Mouse (Mus musculus) megakaryocyte, embryonic 14.5 days (primary cell): ENCODE measurements around the gene Chrm1. TPM values are rescaled to one million over a fixed set of nuclear protein-coding genes. Genes with fewer than 3 reads are reported as not detected.
A peak's percentile ranks its signal among the peaks of the same experiment; 100 is the strongest.

Experiments
- H3K27me3 ChIP-seq: replicated peaks from 2 replicates; pipeline ENCODE3; 2012; ENCODE audit warnings: inconsistent platforms
- H3K36me3 ChIP-seq: replicated peaks from 2 replicates; pipeline ENCODE3; 2012; ENCODE audit warnings: low read length, inconsistent platforms, mixed read lengths
- H3K4me1 ChIP-seq: 2 replicates; pipeline ENCODE4 v1.6.1; 2012; ENCODE audit warnings: inconsistent platforms
- H3K4me3 ChIP-seq: replicated peaks from 2 replicates; pipeline ENCODE3; 2012; ENCODE audit warnings: moderate library complexity, mild to moderate bottlenecking, inconsistent platforms
- H3K9me3 ChIP-seq: 2 replicates; pipeline ENCODE4 v1.6.1; 2012; ENCODE audit warnings: inconsistent platforms
- FLI1 ChIP-seq: IDR thresholded peaks from 2 replicates; pipeline ENCODE4 v1.6.1; 2012; ENCODE audit warnings: low read length, inconsistent platforms, mixed read lengths
- GATA1 ChIP-seq: IDR thresholded peaks from 3 replicates; pipeline ENCODE4 v1.6.1; 2012; ENCODE audit warnings: mixed read lengths, low read length, inconsistent platforms, borderline replicate concordance
- polyA plus RNA-seq: library from polyadenylated mRNA; stranded (reverse); fragments of >175 nt; gene quantifications from 2 replicates; pipeline ENCODE4 v1.2.3, GENCODE M21; 2012; ENCODE audit warnings: low replicate concordance; ENCODE audit not compliant: insufficient read depth

Gene Chrm1
- polyA plus RNA-seq, 1 experiment = 0.02 TPM

- peaks cover 16% of the 10 kb centered on the region; the same call in 1 of the 2 replicates for H3K4me1 ChIP-seq
- H3K27me3 ChIP-seq = peaks cover 25% of the 10 kb centered on the region
- H3K9me3 ChIP-seq = no peaks in the 10 kb centered on the region
- H3K36me3 ChIP-seq = no peaks in the 10 kb centered on the region
- H3K4me3 ChIP-seq = no peak overlapping the region
- no peak for TF ChIP-seq GATA1
- no peak for TF ChIP-seq FLI1
These were observed 7.8 kb upstream of the Chrm1 start for GRCm38 (mm10) chr19:8655833-8656232.

DNA sequence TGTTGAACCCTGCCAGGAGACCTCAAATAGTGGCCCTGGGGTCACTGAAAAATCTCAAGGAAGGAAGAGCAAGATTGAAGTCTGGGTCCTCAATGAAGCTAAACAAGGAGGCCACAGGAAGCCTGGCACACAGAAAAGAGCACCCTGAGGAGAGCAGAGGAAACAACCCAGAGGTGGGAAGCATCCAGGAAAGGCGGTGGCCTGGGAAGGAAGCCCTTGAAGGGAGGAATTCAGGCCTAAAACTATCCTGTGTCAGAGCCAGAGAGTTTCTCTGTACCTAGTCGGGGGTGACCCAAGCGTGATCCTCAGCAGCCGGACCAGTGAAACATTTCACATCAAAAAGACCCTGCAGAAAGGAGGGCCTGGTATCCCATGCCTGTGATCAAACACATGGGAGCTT, 7.2 kb upstream of the Chrm1 start:
- H3K4me1 ChIP-seq = peaks cover 16% of the 10 kb centered on the region; the same call in 1 of the 2 replicates
- no peak for TF ChIP-seq GATA1
- no peak for TF ChIP-seq FLI1
- H3K9me3 ChIP-seq = no peaks in the 10 kb centered on the region
- H3K36me3 ChIP-seq = no peaks in the 10 kb centered on the region
- H3K27me3 ChIP-seq = peaks cover 26% of the 10 kb centered on the region
- no peak overlapping the region for H3K4me3 ChIP-seq

DNA sequence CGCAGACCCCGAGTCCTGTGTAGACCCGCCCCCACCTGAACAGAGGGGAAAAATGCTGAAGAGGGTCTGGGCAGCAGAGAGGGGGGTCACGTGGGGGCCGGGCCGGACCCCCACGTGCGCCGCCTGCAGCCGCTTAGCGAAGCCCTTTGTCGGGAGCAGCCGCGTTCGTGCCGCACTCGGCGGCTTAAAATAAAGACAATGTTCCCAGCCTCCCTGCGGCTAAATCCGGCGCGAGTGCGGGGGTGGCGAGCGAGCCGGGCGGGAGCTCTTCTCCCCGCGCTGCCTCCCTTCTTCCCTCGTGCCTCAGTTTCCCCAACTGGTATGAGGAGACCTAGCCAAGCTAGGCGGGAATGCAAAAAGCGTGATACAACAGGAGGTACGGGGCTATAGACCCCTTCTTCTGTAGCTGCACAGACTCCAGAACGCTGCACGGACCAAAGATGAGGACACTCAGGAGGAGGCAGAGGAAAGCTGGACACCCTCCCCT, 1.7 kb upstream of the Chrm1 start:
- TF ChIP-seq GATA1 (no peak), FLI1 (no peak)
- H3K4me1 ChIP-seq = peaks cover 47% of the 10 kb centered on the region
- H3K4me3 ChIP-seq = peak overlapping the region; percentile 90
- no peaks in the 10 kb centered on the region for H3K9me3 ChIP-seq
- H3K36me3 ChIP-seq = no peaks in the 10 kb centered on the region
- H3K27me3 ChIP-seq = peaks cover 57% of the 10 kb centered on the region

GRCm38 (mm10) chr19:8662337-8662736, 1.3 kb upstream of the Chrm1 start:
- no peak for TF ChIP-seq GATA1
- no peak for TF ChIP-seq FLI1
- no peaks in the 10 kb centered on the region for H3K36me3 ChIP-seq
- H3K4me1 ChIP-seq = peaks cover 47% of the 10 kb centered on the region
- H3K27me3 ChIP-seq = peaks cover 57% of the 10 kb centered on the region
- no peaks in the 10 kb centered on the region for H3K9me3 ChIP-seq
- H3K4me3 ChIP-seq = peak overlapping the region; percentile 90

DNA sequence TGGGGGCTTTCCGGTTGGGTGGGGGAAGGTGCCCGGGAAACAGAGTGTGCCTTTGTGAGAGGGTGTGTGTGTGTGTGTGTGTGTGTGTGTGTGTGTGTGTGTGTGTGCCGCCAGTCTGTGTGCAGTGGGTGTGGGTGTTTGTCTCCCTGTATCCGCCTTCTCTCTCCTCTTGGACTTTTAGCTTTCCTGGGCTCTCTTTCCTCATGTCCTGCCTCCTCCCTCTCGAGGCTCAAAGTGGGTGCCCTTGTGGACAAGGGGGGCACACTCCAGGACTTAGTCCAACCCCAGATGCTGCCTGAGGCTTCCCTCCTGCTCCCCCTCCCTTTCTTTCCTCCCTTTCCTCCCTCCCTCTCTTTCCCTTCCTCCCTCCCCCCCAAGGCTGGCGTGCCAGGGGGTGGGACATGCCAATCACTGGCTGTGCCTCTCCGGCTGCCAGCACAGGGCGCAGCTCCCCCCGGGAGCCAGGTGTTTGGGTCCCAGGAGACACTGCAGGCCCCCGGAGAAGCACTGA, 377 bp downstream of the Chrm1 start:
- Histone ChIP-seq H3K4me3 (no peak overlapping the region), H3K36me3 (no peaks in the 10 kb centered on the region), H3K4me1 (peaks cover 44% of the 10 kb centered on the region), H3K9me3 (no peaks in the 10 kb centered on the region), H3K27me3 (peaks cover 51% of the 10 kb centered on the region)
- TF ChIP-seq GATA1 (no peak), FLI1 (no peak)

DNA sequence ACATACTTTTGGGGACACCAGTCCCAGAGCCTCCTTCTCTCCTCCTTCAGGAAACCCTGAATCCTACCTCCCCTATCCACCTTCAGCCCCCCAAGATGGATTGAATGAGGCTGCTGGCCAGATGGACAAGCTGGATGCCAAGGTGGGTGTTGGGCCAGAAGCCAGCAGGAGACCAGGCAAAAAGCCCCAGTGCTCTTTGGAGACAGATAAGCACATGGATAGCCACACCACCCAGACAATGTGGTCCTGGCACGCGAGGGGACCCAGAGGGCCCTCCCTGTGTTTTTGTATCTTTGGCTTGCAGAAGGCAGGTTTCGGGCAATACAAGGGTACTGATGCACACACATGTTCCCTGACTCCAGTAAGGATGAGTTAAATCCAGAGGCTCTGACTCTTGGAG, 1.3 kb downstream of the Chrm1 start:
- H3K36me3 ChIP-seq = no peaks in the 10 kb centered on the region
- H3K4me3 ChIP-seq = no peak overlapping the region
- no peaks in the 10 kb centered on the region for H3K9me3 ChIP-seq
- H3K4me1 ChIP-seq = peaks cover 38% of the 10 kb centered on the region
- no peak for TF ChIP-seq GATA1
- TF ChIP-seq FLI1 = no peak
- H3K27me3 ChIP-seq = peaks cover 52% of the 10 kb centered on the region

- no peaks in the 10 kb centered on the region for H3K36me3 ChIP-seq
- TF ChIP-seq GATA1 (no peak), FLI1 (no peak)
- H3K9me3 ChIP-seq = no peaks in the 10 kb centered on the region
- H3K27me3 ChIP-seq = peaks cover 53% of the 10 kb centered on the region
- peaks cover 36% of the 10 kb centered on the region for H3K4me1 ChIP-seq
- H3K4me3 ChIP-seq = no peak overlapping the region
These were observed 2.2 kb downstream of the Chrm1 start for GRCm38 (mm10) chr19:8665746-8666145.

DNA sequence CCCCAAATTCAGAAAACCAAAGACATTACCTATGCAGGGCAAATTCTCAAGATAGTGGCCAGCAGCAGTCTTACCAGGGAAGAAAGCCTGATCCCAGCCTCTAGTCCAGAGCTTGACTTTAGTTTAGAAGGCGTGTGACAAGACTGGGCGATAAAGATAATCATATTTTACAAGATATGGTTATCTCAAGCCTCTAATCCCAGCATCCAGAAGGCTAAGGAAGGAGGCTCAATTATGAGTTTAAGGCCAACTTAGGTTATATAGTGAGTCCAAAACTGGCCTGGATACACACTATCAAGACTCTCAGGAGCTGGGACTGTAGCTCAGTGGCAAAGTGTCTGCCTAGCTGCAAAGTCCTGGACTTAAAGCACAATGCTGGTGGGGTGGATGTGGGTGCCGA, 9.3 kb downstream of the Chrm1 start:
- Histone ChIP-seq H3K4me1 (peaks cover 10% of the 10 kb centered on the region), H3K4me3 (no peak overlapping the region)

DNA sequence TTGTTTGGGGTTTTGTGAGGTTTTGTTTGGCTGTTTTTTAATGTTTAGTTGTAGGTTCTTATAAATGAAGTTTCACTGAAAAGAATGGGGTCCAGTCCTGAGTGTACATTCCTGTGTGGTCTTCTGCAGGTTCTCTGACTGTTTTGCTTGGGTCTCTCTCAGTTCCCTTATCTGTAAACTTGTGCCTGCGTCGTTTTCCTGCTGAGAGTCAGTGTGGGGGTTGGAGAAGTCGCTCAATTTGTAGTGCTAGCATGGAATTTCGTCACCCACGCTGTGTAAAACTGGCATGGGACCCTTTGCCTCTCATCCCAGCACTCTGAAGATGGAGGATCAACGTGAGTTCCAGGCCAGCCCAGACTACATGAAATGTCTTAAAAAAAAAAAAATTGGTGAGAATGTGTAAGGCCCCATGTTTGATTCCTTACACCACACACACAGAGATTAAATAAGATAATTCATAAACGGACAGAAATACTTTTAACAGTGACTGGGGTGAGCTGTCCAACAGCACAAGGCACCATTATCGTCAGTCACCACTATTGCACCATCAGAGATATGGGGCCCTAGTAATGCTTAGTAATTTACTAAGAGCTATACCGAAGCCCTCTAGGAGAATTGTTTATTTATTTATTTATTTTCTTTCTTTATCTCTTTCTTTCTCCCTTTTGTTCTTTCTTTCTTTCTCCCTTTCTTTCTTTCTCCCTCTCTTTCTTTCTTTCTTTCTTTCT, 9.9 kb downstream of the Chrm1 start:
- TF ChIP-seq FLI1 = no peak
- TF ChIP-seq GATA1 = no peak
- Histone ChIP-seq H3K4me3 (no peak overlapping the region), H3K27me3 (peaks cover 27% of the 10 kb centered on the region), H3K36me3 (no peaks in the 10 kb centered on the region), H3K4me1 (peaks cover 10% of the 10 kb centered on the region), H3K9me3 (no peaks in the 10 kb centered on the region)

More for the DNA sequence above, 9.3 kb downstream of the Chrm1 start:
- Histone ChIP-seq H3K9me3 (no peaks in the 10 kb centered on the region), H3K27me3 (peaks cover 22% of the 10 kb centered on the region), H3K36me3 (no peaks in the 10 kb centered on the region)
- TF ChIP-seq GATA1 (no peak), FLI1 (no peak)

DNA sequence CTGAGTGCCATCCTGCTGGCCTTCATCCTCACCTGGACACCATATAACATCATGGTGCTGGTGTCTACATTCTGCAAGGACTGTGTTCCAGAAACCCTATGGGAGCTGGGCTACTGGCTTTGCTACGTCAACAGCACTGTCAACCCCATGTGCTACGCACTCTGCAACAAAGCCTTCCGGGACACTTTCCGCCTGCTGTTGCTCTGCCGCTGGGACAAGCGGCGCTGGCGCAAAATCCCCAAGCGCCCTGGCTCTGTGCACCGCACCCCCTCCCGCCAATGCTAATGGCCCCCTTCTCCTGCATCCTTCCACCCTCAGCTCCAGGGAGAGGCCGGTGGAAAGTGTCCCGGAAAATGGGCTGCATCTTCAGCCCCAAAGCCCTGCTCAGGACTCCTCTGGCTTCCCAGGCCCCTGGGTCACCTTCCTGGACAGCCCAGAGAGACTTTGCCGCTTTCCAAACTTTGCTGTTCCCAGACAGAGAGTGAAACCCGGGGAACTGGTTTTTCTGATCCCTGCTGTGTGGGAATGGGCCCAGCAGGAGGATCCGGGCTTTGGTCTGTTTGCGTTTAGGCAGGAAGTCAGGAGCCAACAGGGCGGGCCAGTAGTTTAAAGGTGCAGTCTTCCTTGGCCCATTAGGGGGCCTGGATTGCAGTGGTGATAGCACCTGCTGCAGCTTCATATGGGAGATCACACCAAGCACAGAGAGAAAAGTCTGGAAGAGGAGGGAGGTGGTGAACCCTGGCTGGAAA, 15.6 kb downstream of the Chrm1 start:
- no peak for TF ChIP-seq GATA1
- no peak for TF ChIP-seq FLI1
- H3K4me3 ChIP-seq = no peak overlapping the region
- H3K4me1 ChIP-seq = peaks cover 8% of the 10 kb centered on the region
- H3K27me3 ChIP-seq = peaks cover 25% of the 10 kb centered on the region
- peaks cover 7% of the 10 kb centered on the region for H3K9me3 ChIP-seq
- no peaks in the 10 kb centered on the region for H3K36me3 ChIP-seq
